Mouse (Mus musculus): ENCODE results near the gene Nup54.

The Nup54 gene

DNA sequence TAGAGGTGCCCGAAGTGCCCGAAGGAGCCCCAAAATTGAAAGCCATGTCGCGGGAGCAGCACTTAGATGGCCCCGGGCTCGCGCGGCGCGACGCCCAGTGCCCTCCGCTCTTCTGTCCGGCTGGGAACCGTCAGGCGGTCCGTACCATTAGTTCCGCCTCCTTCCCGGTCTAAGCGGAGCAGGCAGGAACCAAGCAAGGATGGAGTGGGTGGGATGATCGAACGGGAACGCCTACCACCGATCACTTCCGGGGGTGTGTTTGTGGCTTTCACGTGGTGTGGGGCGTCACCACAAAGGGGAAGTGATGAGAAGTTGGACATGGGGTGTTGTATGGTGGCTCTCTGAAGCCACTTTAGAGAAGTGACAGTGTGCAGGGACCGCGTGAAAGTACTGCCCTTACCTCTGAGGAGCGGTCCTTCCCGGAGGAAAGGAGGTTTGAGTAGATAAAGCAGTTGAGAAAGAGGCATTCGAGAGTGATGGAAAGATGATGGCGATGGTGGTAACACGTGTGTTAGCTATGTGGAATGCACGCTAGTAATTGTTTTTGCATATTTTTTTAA is at the start of gene Nup54:
Gene Nup54, minus strand, starts transcription at position 195 of the 560 bp plus-strand sequence.
- peak; percentile 94 for DNase-seq (ENCODE audit: low read depth, low spot score)

- DNase-seq (ENCODE audit: low read depth, low spot score): no peak
Observed at GRCm38 (mm10) chr5:92472863-92473262, 37.8 kb upstream of the Nup54 start.

GRCm38 (mm10) chr5:92471531-92471930 is 36.5 kb upstream of the Nup54 start:
- no peak for DNase-seq (ENCODE audit: low read depth, low spot score)

- no peak for DNase-seq (ENCODE audit: low read depth, low spot score)
Observed at GRCm38 (mm10) chr5:92469201-92470130, 34.4 kb upstream of the Nup54 start.

DNA sequence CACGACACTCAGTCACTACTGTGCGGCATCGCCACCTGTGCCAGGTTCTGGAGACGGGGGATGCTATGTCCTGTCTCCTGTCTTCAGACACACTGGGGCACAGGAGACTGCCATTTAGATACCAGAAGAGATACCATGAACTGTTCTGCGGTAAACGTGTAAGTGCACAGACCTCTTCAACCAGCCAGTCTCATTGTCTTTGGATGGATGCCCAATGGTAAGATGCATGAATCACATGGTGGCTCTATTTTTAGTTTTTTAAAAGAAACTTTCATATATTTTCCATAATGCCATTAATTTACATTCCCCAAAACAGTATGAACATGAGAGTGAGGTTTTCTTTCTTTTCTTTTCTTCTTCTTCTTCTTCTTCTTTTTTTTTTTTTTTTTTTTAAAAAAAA is 33.2 kb upstream of the Nup54 start:
- no peak for DNase-seq (ENCODE audit: low read depth, low spot score)

DNA sequence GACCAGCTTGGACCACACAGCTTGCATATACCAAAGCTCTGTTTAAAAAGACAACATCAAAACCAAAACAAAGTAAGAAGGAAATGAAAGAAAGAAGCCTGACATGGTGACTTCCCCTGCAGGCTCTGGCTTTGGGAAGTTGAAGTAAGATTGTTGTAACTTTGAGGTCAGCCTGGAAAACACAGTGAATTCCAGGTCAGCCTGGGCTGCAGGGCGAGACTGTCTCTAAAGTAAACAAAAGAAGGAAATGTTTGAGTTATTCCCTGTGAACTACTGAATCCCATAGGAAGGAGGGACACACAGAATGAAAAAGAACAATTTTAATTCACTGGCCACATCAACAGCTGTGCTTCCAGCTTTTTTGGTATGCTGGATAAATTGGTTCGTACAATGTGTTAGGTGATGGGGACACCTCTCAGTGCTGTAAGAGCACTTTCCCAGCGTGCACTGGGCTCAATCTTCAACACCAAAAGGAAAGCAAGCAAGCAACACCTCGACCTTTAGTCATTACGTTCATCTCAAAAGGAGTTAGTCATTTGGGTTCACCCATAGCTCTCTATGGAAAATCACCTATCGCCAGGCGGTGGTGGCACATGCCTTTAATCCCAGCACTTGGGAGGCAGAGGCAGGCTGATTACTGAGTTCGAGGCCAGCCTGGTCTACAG is 32.2 kb upstream of the Nup54 start:
- DNase-seq (ENCODE audit: low read depth, low spot score): no peak

DNA sequence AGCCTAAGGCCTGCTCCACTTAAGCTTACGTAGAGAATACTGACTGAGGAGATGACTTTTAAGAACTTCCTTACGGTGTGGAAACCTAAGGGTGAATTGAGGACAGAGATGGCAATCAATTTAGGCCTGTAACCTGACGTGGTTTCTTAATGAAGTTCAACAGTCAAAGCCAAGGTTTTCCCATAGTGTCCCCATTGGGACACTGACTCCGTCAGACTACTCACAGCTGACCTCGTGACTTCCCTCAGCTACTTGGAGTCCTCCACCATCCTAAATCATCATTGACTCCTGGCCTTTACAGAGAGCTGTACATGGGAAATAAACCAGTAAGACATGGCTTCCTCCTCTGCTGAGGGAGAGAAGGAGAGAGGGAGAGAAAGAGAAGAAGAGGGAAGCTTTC is 30.5 kb upstream of the Nup54 start:
- DNase-seq (ENCODE audit: low read depth, low spot score): no peak

- DNase-seq (ENCODE audit: low read depth, low spot score): peak; percentile 40
Observed at GRCm38 (mm10) chr5:92461321-92461720, 26.3 kb upstream of the Nup54 start.

DNA sequence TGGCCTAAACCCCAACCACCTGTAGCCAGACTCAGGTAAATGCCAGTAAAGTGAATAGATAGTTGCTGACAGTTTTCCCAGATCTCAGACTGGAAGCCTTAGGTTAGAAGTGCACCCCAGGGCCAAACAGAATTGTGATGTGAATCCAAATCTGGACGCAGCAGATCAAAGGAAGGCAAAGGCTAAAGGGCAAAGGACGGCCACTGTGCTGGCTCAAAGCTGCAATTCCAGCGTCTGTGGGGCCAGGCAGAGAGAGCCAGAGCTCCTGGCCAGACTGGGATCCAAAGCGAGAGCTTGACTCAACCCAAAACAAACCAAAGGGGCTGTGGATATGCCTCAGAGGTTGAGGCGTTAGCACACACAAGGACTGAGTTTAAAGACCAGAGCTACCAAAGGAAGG is 23.7 kb upstream of the Nup54 start:
- no peak for DNase-seq (ENCODE audit: low read depth, low spot score)

GRCm38 (mm10) chr5:92457410-92457809 is 22.4 kb upstream of the Nup54 start:
- no peak for DNase-seq (ENCODE audit: low read depth, low spot score)

GRCm38 (mm10) chr5:92452876-92453275 is 17.9 kb upstream of the Nup54 start:
- no peak for DNase-seq (ENCODE audit: low read depth, low spot score)

DNA sequence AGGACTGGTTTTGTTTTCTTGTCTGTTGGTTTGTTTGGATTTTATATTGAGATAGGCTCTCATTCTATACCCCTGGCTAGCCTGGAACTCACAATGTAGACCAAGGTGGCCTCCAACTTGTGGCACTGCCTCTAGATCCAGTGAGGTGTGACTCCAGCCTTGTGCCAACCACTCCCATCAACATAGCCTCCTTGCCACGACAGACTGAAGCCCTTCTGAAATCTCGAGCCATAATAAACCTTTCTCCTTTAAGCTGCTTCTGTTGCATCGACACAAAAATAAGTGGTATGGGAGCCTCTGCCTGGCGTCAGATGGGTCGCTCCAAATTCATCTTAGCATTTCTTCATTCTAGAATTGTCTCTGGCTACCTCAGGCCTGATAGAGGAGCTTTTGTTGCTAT is 11.7 kb upstream of the Nup54 start:
- no peak for DNase-seq (ENCODE audit: low read depth, low spot score)

- DNase-seq (ENCODE audit: low read depth, low spot score): no peak
Observed at GRCm38 (mm10) chr5:92445016-92445415, 10.0 kb upstream of the Nup54 start.

GRCm38 (mm10) chr5:92442914-92443313 is 7.9 kb upstream of the Nup54 start:
- DNase-seq (ENCODE audit: low read depth, low spot score): no peak

DNA sequence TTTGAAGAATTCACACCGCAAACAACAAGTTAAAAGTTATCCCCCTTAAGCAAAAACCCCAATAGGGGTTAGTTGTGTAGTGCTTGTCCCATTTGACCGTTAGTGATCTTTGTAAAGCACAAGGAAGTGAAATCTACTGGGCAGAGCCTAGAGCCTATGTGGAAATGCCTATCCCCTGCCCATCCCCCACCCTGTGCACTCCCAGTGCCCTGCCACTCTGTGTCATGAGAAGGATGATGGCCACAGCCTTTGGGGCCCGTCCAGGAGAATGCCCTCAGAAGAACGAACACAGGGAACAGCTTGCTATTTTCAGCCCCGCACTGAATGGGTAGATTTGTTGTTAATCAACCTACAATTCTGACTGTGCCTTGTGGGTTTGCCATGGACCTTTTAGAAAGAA is 6.5 kb upstream of the Nup54 start:
- no peak for DNase-seq (ENCODE audit: low read depth, low spot score)

- no peak for DNase-seq (ENCODE audit: low read depth, low spot score)
Observed at GRCm38 (mm10) chr5:92438540-92438939, 3.5 kb upstream of the Nup54 start.

- no peak for DNase-seq (ENCODE audit: low read depth, low spot score)
Observed at GRCm38 (mm10) chr5:92434571-92434985, 441 bp downstream of the Nup54 start.

GRCm38 (mm10) chr5:92434070-92434469 is 949 bp downstream of the Nup54 start:
- DNase-seq (ENCODE audit: low read depth, low spot score): no peak

DNA sequence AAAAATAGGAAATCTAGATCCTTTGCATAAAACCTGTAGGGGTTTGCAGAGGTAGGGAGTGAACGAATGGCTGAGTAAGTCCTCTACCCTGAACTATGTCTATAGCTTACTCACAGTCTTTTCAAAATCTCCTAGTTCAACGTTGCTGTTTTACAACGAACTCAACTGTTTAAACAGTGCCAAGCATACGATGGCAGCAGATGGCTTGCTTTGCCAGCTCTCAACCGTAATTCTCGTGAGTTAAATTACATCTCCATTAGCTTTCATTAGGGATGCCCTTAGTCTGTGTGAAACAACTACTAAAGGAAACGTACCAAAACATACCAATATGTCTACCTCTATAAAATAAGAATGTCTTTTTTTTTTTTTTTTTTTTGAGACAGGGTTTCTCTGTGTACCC is 3.4 kb downstream of the Nup54 start:
- no peak for DNase-seq (ENCODE audit: low read depth, low spot score)

DNA sequence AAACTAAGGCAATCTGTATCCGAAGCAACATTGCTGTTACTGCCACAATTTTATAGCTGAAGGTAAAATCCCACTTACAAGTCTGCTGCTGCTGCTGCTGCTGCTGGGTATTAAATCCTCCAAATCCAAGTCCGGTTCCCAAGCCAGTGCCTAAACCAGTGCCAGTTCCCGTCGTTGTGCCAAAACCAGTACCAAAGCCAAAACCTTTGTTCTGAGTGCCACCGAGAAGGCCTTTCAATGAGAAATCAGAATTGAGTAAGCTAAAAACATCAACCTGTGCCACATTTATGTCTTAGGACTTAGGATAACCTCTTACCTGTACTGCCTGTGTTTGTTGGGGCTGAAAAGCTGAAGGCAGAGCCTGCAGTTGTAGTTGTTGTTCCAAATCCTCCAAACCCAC is 4.3 kb downstream of the Nup54 start:
- no peak for DNase-seq (ENCODE audit: low read depth, low spot score)

GRCm38 (mm10) chr5:92424126-92424525 is 10.9 kb downstream of the Nup54 start:
- DNase-seq (ENCODE audit: low read depth, low spot score): no peak

- DNase-seq (ENCODE audit: low read depth, low spot score): no peak
Observed at GRCm38 (mm10) chr5:92413982-92414375, 21.0 kb downstream of the Nup54 start.
